Mouse (Mus musculus) adipose tissue, adult 10 weeks (tissue): ENCODE measurements around the gene 4930579F01Rik. TPM values are rescaled to one million over a fixed set of nuclear protein-coding genes. Genes with fewer than 3 reads are reported as not detected.

Experiments used
- polyA plus RNA-seq: library from polyadenylated mRNA; stranded (reverse); fragments of 350-450 nt; fragmentation: Illumina TruSeq; extraction: RNeasy Lipid Tissue Mini Kit (QIAGEN cat#74804); gene quantifications from one replicate; pipeline ENCODE4 v1.2.3, GENCODE M21; 2014; ENCODE audit warnings: low read depth, low replicate concordance

Gene 4930579F01Rik
- polyA plus RNA-seq: 3.9 TPM

DNA sequence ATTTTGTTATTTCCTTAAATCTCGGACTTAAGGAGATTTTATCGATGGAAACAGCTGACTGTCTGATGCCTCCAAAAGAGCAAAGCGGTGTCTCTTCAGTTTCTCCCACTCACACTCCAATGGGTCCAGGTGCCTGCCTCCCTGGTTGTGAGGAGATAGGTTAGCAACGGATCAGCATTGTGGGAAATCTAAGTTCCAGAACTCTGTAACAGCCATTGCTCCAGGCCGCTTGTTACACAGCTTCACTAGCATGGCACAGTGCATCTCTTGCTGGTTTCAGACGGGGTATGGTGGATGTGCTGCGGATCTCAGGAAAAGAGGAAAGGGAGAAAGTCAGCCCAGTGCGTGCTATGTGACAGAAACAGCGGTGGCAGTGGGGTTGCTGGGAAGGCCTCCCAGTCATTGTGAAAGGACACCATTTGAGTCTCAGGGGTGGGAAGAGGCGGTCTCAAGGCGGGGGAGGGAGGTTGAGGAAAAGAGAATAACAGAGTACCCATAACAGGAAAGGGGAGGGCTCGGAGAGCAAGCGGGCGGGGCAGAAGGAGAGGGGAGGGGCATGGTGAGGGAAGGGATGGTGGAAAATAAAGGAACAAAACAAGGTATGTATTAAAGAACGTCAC lies at the start of gene 4930579F01Rik:
TSS of gene 4930579F01Rik (minus strand) at position 143 of the 620 bp plus-strand sequence.

DNA sequence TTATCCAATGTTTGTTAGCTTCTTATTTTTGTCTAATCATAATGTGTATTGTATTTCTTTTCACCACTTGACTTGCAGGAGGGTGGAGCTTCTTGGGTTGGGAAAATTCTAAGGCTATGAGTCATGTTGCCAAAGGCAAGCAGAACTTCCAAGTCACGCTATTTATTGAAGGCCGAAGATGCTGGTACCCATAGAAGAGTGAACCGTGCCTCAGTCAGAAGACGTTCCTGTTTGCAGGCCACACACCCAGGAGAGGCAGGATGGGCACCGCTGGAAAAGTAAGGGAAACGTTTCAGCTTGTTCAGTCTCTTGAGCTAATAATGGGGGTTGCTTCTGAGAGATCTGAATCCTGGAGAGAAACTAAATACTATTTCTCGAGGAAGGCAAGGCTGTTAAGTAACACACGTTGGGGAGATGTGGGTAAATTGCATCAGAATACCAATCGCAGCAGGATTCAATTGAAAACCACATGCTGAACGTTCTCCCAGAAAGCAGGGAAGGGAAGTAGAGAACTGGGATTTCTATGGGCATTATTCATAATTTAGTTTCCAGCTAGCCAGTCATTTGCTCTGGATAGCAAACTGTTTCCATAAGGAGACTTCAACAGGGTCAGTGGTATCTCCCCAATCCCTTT lies 24.1 kb upstream of the 4930579F01Rik start, which contains the start of gene Adh7:
TSS of gene Adh7 (plus strand) at position 130 of the 634 bp plus-strand sequence.

DNA sequence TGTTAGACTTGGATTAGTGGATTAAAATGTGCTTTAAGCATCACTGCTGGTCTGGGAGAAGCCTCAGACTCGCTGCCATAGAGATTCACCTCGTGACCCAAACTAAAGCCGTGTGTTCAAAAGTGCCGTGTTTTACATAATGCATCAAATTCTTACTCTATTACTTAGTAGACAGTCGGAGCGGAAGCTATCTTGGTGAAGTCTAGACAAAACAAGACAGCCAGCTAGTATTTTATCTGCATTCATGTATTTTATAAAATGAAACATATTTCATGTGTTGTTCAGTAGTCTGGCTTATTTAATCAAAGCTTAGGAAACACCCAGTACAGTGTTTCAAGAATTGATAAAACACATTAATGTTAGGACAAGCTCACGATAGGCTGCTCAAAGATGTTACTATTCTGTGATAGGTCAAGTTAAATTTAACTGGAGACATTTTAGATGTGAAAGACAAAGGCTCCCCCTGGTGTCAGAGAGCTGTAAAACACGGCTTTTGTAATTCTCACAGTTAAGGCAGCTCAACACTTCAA lies 48.9 kb downstream of the 4930579F01Rik start, which contains the start of gene Mttp:
TSS of gene Mttp (minus strand) at position 327 of the 530 bp plus-strand sequence.

DNA sequence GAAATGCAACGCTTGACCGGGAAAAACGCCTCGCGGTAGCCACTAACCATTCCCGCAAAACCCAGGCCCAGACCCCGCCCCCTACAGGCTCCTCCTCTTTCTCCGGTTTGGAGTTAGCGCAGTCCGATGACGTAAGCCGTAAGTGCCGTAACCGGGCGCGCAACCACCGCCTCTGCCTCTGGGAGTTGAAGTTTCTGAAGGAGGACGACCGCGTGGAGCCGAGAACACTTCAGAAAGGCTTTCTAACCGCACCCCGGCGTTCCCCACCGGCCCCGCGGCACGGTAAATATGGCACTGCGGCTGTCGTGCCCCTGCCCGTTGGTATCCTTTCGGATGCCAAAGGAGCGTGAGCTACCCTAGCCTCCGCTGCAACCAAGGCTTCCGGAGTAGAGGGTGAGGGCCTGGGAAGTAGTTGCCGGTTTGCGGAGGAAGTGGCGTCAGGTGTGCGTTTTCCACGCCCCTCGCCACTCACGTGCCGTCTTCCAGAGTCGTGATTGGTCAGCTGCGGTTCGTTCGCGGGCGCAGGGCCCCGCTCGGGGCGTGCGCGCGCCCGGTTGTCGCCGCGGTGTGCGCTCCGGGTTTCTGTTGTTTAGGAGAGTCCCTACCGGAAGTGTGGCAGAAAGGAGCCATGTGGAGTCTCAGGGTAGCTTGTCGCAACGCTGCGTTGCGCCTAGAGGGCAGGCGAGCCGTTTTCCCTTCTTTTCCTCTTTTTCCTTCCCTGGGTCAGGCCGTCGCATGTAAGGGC lies 50.1 kb downstream of the 4930579F01Rik start, which contains the start of gene Trmt10a:
TSS of gene Trmt10a (plus strand) at position 134 of the 745 bp plus-strand sequence.

Other genes with a start within 250 kb of the 4930579F01Rik start
- 6.3 TPM for gene Dapp1, start 212.3 kb downstream of the 4930579F01Rik start, polyA plus RNA-seq
- 0.06 TPM for gene 1110002E22Rik, start 128.8 kb downstream of the 4930579F01Rik start, polyA plus RNA-seq
- not detected for gene Gm5105, start 126.4 kb downstream of the 4930579F01Rik start, polyA plus RNA-seq
- gene Trmt10a, start 50.4 kb downstream of the 4930579F01Rik start, polyA plus RNA-seq: 10.9 TPM
- gene Mttp, start 48.9 kb downstream of the 4930579F01Rik start, polyA plus RNA-seq: 10.5 TPM
- gene Adh7, start 23.9 kb upstream of the 4930579F01Rik start, polyA plus RNA-seq: 0.50 TPM
- 138 TPM for gene Adh1, start 67.2 kb upstream of the 4930579F01Rik start, polyA plus RNA-seq
- gene Adh6a, start 119.5 kb upstream of the 4930579F01Rik start, polyA plus RNA-seq: not detected
- 3.7 TPM for gene Adh6b, start 147.9 kb upstream of the 4930579F01Rik start, polyA plus RNA-seq
- 0.40 TPM for gene Adh4, start 221.6 kb upstream of the 4930579F01Rik start, polyA plus RNA-seq
- gene Adh5, start 249.3 kb upstream of the 4930579F01Rik start, polyA plus RNA-seq: 187 TPM